Mouse (Mus musculus) midbrain, embryonic 12.5 days (tissue): ENCODE measurements at regions not wholly inside any gene's neighbourhood (a gene's known extent, or its start where the extent isn't known, plus 50 kb on each side); places are given as distances from the start of the nearest gene placed in this dataset.

Experiments
- ATAC-seq: fragments of 200-750 bp; cut with Nextera tagmentation; 2 replicates; pipeline ENCODE4 v1.8.0; 2017; ENCODE audit warnings: low read depth, moderate TSS enrichment, moderate library complexity; ENCODE audit not compliant: low FRiP score
- H3K27ac ChIP-seq: fragments of 300-500 bp; sonication (generic); replicated peaks from 2 replicates; pipeline ENCODE4 v1.5.1; 2016; ENCODE audit warnings: mild to moderate bottlenecking
- H3K27me3 ChIP-seq: fragments of 300-500 bp; sonication (generic); 2 replicates; pipeline ENCODE4 v1.6.1; 2016; ENCODE audit warnings: mild to moderate bottlenecking
- H3K36me3 ChIP-seq: fragments of 300-500 bp; sonication (generic); 2 replicates; pipeline ENCODE4 v1.6.1; 2016
- H3K4me1 ChIP-seq: fragments of 300-500 bp; sonication (generic); 2 replicates; pipeline ENCODE4 v1.6.1; 2016
- H3K4me2 ChIP-seq: fragments of 300-500 bp; sonication (generic); replicated peaks from 2 replicates; pipeline ENCODE4 v1.6.1; 2016; ENCODE audit warnings: mild to moderate bottlenecking, moderate library complexity
- H3K4me3 ChIP-seq: fragments of 300-500 bp; sonication (generic); 2 replicates; pipeline ENCODE4 v1.5.1; 2016; ENCODE audit warnings: mild to moderate bottlenecking
- H3K9ac ChIP-seq: fragments of 300-500 bp; sonication (generic); replicated peaks from 2 replicates; pipeline ENCODE4 v1.6.1; 2016; ENCODE audit warnings: mild to moderate bottlenecking, moderate library complexity
- H3K9me3 ChIP-seq: fragments of 300-500 bp; sonication (generic); 2 replicates; pipeline ENCODE4 v1.6.1; 2016; ENCODE audit warnings: mild to moderate bottlenecking
- WGBS: fragments of 180-500 bp; shearing (Covaris S2); methylation state at CpG from one replicate; pipeline ENCODE4 v1.1.7; 2016; 5-methylcytosine and 5-hydroxymethylcytosine counted together

GRCm38 (mm10) chr16:39286797-39287565 lies 394.5 kb downstream of the Igsf11 start:
- Histone ChIP-seq H3K27ac (no peak overlapping the region), H3K9ac (no peak overlapping the region), H3K4me2 (no peak overlapping the region), H3K4me3 (no peak overlapping the region), H3K27me3 (no peaks in the 10 kb centered on the region), H3K9me3 (no peaks in the 10 kb centered on the region), H3K36me3 (no peaks in the 10 kb centered on the region), H3K4me1 (peaks cover 8% of the 10 kb centered on the region; the same call in 1 of the 2 replicates)
- WGBS: 57% methylated on average over 8 of the region's 8 CpGs
- peak; percentile 49; the same call in 1 of the 2 replicates for ATAC-seq

- no peaks in the 10 kb centered on the region for H3K36me3 ChIP-seq
- H3K9ac ChIP-seq: no peak overlapping the region
- H3K9me3 ChIP-seq: no peaks in the 10 kb centered on the region
- H3K27ac ChIP-seq: no peak overlapping the region
- ATAC-seq: no peak
- 67% methylated on average over 3 of the region's 3 CpGs for WGBS
- H3K4me2 ChIP-seq: no peak overlapping the region
- H3K4me3 ChIP-seq: no peak overlapping the region
- H3K4me1 ChIP-seq: peaks cover 15% of the 10 kb centered on the region
- no peaks in the 10 kb centered on the region for H3K27me3 ChIP-seq
Observed at GRCm38 (mm10) chr16:39298856-39299255, 406.4 kb downstream of the Igsf11 start.

GRCm38 (mm10) chr16:39302902-39303361 lies 410.5 kb downstream of the Igsf11 start:
- 12% methylated on average over 1 of the region's 1 CpGs for WGBS
- H3K36me3 ChIP-seq: no peaks in the 10 kb centered on the region
- ATAC-seq: peak; percentile 99
- no peaks in the 10 kb centered on the region for H3K27me3 ChIP-seq
- peaks cover 15% of the 10 kb centered on the region for H3K4me1 ChIP-seq
- H3K9me3 ChIP-seq: no peaks in the 10 kb centered on the region
- H3K4me3 ChIP-seq: no peak overlapping the region
- peak overlapping the region; percentile 12; the same call in 1 of the 2 replicates for H3K4me2 ChIP-seq
- no peak overlapping the region for H3K9ac ChIP-seq
- H3K27ac ChIP-seq: peak overlapping the region; percentile 70

- Histone ChIP-seq H3K9me3 (no peaks in the 10 kb centered on the region), H3K4me2 (no peak overlapping the region), H3K27me3 (no peaks in the 10 kb centered on the region), H3K4me1 (peaks cover 15% of the 10 kb centered on the region), H3K36me3 (no peaks in the 10 kb centered on the region), H3K9ac (no peak overlapping the region), H3K4me3 (no peak overlapping the region), H3K27ac (peak overlapping the region; percentile 58)
- ATAC-seq: peak; percentile 27
- WGBS: 36% methylated on average over 7 of the region's 7 CpGs
Observed at GRCm38 (mm10) chr16:39303371-39303770, 410.9 kb downstream of the Igsf11 start.

GRCm38 (mm10) chr16:39307951-39308350 lies 415.5 kb downstream of the Igsf11 start:
- H3K4me3 ChIP-seq: no peak overlapping the region
- H3K9ac ChIP-seq: no peak overlapping the region
- H3K27ac ChIP-seq: no peak overlapping the region
- H3K4me1 ChIP-seq: peaks cover 10% of the 10 kb centered on the region
- WGBS: 78% methylated on average over 5 of the region's 5 CpGs
- no peak for ATAC-seq
- no peak overlapping the region for H3K4me2 ChIP-seq
- no peaks in the 10 kb centered on the region for H3K36me3 ChIP-seq
- no peaks in the 10 kb centered on the region for H3K27me3 ChIP-seq
- H3K9me3 ChIP-seq: no peaks in the 10 kb centered on the region

GRCm38 (mm10) chr16:39316752-39317594 lies 424.5 kb downstream of the Igsf11 start:
- Histone ChIP-seq H3K27ac (no peak overlapping the region), H3K9ac (no peak overlapping the region), H3K9me3 (no peaks in the 10 kb centered on the region), H3K4me2 (no peak overlapping the region), H3K4me3 (no peak overlapping the region), H3K36me3 (no peaks in the 10 kb centered on the region), H3K27me3 (no peaks in the 10 kb centered on the region), H3K4me1 (no peaks in the 10 kb centered on the region)
- 24% methylated on average over 15 of the region's 15 CpGs for WGBS
- peak; percentile 88 for ATAC-seq

GRCm38 (mm10) chr16:39325627-39326026 lies 433.2 kb downstream of the Igsf11 start:
- ATAC-seq: no peak
- Histone ChIP-seq H3K27me3 (no peaks in the 10 kb centered on the region), H3K36me3 (no peaks in the 10 kb centered on the region), H3K27ac (no peak overlapping the region), H3K9ac (no peak overlapping the region), H3K4me2 (no peak overlapping the region), H3K4me3 (no peak overlapping the region), H3K4me1 (no peaks in the 10 kb centered on the region), H3K9me3 (no peaks in the 10 kb centered on the region)
- 86% methylated on average over 2 of the region's 2 CpGs for WGBS

GRCm38 (mm10) chr16:39363657-39364056 lies 471.2 kb downstream of the Igsf11 start:
- Histone ChIP-seq H3K9ac (no peak overlapping the region), H3K27ac (no peak overlapping the region), H3K4me1 (no peaks in the 10 kb centered on the region), H3K4me3 (no peak overlapping the region), H3K27me3 (no peaks in the 10 kb centered on the region), H3K9me3 (no peaks in the 10 kb centered on the region), H3K4me2 (no peak overlapping the region), H3K36me3 (no peaks in the 10 kb centered on the region)
- 90% methylated on average over 2 of the region's 2 CpGs for WGBS
- no peak for ATAC-seq

- no peak overlapping the region for H3K4me3 ChIP-seq
- no peaks in the 10 kb centered on the region for H3K36me3 ChIP-seq
- H3K9ac ChIP-seq: no peak overlapping the region
- no peaks in the 10 kb centered on the region for H3K9me3 ChIP-seq
- H3K4me1 ChIP-seq: no peaks in the 10 kb centered on the region
- H3K4me2 ChIP-seq: no peak overlapping the region
- ATAC-seq: no peak
- 89% methylated on average over 2 of the region's 2 CpGs for WGBS
- no peak overlapping the region for H3K27ac ChIP-seq
- H3K27me3 ChIP-seq: no peaks in the 10 kb centered on the region
Observed at GRCm38 (mm10) chr16:39368276-39368675, 475.8 kb downstream of the Igsf11 start.

- Histone ChIP-seq H3K36me3 (no peaks in the 10 kb centered on the region), H3K9me3 (no peaks in the 10 kb centered on the region), H3K9ac (no peak overlapping the region), H3K4me1 (peaks cover 5% of the 10 kb centered on the region; the same call in 1 of the 2 replicates), H3K27me3 (no peaks in the 10 kb centered on the region), H3K4me3 (no peak overlapping the region), H3K27ac (no peak overlapping the region), H3K4me2 (no peak overlapping the region)
- 67% methylated on average over 3 of the region's 3 CpGs for WGBS
- no peak for ATAC-seq
Observed at GRCm38 (mm10) chr16:39374616-39375015, 482.1 kb downstream of the Igsf11 start.

- no peaks in the 10 kb centered on the region for H3K27me3 ChIP-seq
- no peak for ATAC-seq
- 79% methylated on average over 7 of the region's 7 CpGs for WGBS
Observed at GRCm38 (mm10) chr16:39379959-39380358, 487.5 kb downstream of the Igsf11 start.

GRCm38 (mm10) chr16:39389943-39390342 lies 497.5 kb downstream of the Igsf11 start:
- H3K27me3 ChIP-seq: no peaks in the 10 kb centered on the region
- no peak overlapping the region for H3K4me2 ChIP-seq
- no peak overlapping the region for H3K9ac ChIP-seq
- no peak overlapping the region for H3K27ac ChIP-seq
- WGBS: 73% methylated on average over 5 of the region's 5 CpGs
- ATAC-seq: no peak
- no peaks in the 10 kb centered on the region for H3K4me1 ChIP-seq
- no peak overlapping the region for H3K4me3 ChIP-seq
- H3K36me3 ChIP-seq: no peaks in the 10 kb centered on the region
- H3K9me3 ChIP-seq: no peaks in the 10 kb centered on the region

More at GRCm38 (mm10) chr16:39379959-39380358, 487.5 kb downstream of the Igsf11 start:
- Histone ChIP-seq H3K27ac (no peak overlapping the region), H3K9ac (no peak overlapping the region), H3K4me3 (no peak overlapping the region), H3K9me3 (no peaks in the 10 kb centered on the region), H3K4me2 (no peak overlapping the region), H3K36me3 (no peaks in the 10 kb centered on the region), H3K4me1 (peaks cover 5% of the 10 kb centered on the region; the same call in 1 of the 2 replicates)
